Mouse (Mus musculus): ENCODE measurements around the gene Rpl31.

Gene Rpl31

DNA sequence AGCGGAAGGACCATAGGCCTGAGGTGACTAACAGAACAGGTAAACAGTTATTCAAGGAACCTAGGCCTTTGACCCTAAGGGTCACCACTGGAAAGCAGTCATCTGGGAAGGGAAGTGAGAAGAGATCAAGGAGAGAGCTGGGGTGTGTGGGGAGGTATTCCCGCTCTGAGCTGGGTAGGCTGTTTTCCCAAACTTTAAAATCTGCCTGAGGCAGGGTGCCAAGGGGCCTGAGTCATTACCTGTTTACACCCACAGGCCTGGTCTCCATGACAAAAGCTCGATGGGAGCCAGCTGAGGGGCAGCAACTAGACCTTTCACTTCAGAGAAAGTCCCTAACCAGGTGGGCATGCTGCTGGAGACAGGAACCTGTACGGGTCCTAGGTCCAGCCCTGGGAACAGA is 31.6 kb downstream of the Rpl31 start:
- DNase-seq (ENCODE audit: low spot score), result no peak

DNA sequence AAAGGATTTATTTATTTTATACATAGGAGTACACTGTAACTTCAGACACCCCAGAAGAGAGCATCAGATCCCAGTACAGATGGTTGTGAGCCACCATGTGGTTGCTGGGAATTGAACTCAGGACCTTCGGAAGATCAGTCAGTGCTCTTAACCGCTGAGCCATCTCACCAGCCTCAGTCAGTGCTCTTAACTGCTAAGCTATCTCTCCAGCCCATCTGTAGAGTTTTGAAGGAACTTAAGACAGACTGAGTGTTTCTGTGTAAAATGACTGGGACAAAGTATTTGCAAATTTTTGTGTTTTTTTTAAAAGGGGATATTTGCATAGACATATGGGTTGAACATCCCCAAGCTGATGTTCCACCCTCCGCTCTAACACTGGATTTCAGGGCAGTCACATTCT is 32.5 kb downstream of the Rpl31 start:
- DNase-seq (ENCODE audit: low spot score), result no peak

DNA sequence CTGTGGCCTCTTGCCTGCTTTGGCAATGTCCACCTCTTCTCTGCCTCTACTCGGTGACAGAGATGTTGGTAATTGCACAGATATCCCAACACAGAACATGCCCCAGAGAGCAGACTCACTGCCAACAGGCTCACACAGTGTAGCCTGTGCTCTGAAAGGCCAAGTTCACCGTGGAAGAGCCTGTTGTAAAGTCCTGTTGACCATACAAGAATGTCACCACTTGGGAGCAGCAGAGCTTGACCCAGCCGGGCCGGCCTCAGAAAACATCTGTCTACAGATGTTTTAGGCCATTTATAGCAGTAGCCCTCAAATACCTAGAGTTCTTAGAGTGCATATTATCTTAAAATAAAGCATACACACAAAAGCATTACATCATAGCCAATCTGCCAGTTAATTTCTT is 39.5 kb downstream of the Rpl31 start:
- no peak for DNase-seq (ENCODE audit: low spot score)

DNA sequence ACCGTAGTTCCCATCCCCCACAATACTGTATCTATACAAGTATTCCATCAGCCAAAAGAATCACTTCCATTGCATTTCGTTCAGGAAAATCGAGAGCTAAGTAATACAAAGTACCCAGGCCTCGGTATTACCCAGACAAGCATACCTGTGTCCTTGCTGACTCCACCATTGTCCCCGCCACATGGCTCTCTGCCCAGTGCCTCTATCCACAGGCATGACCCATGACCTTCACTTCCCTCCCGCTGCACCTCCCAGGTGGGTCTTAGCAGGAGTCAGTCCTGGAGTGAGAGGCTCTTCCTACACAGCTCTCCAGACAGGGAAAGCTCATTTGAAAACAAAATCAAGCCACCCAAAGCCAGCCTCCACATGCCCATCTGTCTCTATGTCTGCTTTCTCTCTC is 40.5 kb downstream of the Rpl31 start:
- DNase-seq (ENCODE audit: low spot score), result no peak

DNA sequence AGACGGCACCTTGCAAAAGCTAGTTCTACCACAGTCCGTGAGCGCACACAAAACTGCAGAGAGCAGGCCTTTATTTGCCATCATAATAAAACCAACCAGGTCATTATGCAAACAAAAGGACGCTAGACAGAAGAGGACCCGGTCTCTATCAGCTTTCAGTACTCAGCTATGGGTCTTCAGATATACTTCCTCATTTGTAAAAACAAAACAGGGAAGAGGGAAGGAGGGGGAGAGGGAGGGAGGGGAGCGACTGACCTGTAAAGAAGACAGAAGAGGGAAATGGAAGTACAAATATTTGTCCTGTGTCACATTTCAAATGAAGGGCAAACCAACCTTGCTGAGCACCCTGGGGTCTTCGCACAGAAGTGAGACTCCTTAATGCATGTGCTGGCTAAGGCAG is 41.0 kb downstream of the Rpl31 start:
- DNase-seq (ENCODE audit: low spot score), result no peak

DNA sequence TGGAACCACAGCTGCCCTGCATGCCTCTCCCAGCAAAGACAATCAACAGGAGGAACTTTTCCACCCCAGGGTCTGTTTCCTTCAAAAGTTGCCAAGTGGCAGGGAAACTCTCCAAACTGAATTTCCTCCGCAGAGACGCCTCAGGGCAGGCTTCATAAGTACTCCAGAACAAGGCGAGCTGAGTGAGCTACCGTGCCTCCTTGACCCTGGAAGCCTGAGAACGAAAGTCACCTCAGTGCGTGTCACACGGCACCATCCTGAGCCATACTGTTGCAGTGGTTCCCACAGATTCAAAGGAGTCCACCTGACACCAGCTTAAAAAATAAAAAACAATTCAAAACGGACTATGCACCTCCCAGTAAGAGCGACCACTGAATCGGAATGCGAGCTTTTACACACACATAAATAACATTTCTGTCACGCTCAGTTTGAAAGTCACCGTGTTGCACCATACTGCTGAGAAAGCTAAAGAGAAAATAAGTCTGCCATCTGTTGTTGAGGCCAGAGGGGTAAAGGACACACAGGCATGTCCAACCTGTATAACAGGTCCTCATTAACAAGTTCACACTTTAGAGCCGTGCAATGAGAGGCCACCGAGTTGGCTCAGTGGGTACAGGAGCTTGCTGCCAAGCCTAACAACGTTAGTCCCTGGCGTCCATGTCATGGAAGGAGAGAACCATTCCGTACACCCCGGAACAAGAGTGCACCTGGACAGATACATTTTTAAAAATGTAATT is 42.6 kb downstream of the Rpl31 start:
- no peak for DNase-seq (ENCODE audit: low spot score)

DNA sequence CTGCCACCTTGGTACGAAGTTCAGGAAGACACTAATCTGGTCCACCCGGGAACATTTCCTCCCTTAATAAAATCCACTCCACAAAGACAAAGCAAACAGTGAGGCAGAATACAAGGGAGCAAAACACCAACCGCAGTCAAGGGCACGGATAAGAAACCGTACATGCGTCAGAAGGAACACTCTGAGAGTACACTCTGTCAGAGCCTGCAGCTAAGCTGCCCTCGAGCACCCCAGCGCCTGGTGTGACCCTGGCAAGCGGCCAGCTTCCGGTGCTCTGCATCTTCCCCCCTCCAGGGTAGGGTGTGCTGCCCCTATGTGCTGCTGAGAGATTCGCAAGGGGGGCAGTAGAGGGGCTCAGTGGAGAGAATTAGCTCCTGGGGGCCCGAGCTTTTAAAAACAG is 50.2 kb downstream of the Rpl31 start:
- DNase-seq (ENCODE audit: low spot score), result no peak

DNA sequence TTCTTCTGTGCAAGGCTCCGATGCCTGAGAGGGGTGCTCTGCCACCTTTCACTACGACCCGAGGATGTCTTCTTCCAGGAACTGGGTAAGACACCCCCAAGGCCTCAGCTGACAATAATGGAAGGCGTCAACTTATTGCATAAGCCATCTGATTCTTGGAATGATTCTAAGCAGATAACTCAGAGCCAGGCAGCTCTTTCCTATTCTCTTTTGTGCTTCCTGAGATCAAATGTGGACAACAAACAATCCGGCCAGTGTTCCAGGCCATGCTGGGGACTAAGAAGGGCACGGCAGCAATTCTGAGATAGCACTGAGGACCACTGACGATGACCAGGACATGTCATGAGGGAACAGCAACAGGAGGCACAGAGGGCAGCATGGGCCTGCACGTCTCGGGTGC is 51.2 kb downstream of the Rpl31 start:
- DNase-seq (ENCODE audit: low spot score), result no peak

DNA sequence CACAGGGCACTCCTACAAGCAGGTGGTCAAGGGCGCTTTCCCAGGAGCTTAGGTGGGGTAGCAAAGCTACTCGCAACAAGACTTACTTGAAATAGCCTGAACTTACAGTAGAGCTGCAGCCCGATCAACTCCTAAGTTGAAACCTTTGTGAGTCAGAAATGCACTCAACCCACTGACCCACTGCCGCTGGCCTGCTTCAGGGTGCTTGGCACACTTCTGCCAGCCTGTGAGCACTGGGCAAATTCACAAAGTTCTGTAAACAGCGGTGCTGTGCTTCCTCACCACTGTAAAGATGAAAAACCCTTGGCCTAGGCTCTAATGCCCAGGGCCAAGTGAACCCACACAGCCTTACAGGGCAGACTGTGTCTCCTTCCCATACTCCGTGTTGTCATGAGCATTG is 53.3 kb downstream of the Rpl31 start:
- DNase-seq (ENCODE audit: low spot score), result no peak
